Mouse (Mus musculus) forebrain, embryonic 11.5 days (tissue): Measurements from ENCODE around the gene Asxl1. TPM values are rescaled to one million over a fixed set of nuclear protein-coding genes. Genes with fewer than 3 reads are reported as not detected.

Experiments
- ATAC-seq: fragments of 200-750 bp; cut with Nextera tagmentation; replicated peaks from 2 replicates; pipeline ENCODE4 v1.8.0; 2017; ENCODE audit warnings: moderate TSS enrichment; ENCODE audit not compliant: low FRiP score
- DNase-seq: peaks from one replicate; pipeline ENCODE4 v3.0.0-alpha.2; 2017; ENCODE audit warnings: low spot score
- H3K27ac ChIP-seq: fragments of 300-500 bp; sonication (generic); 2 replicates; pipeline ENCODE4 v1.5.1; 2014; ENCODE audit warnings: low read depth, low read length
- H3K27me3 ChIP-seq: fragments of 300-500 bp; sonication (generic); 2 replicates; pipeline ENCODE4 v1.6.1; 2014; ENCODE audit warnings: mild to moderate bottlenecking, low read length, mixed read lengths; ENCODE audit not compliant: control insufficient read depth, insufficient read depth
- H3K36me3 ChIP-seq: fragments of 300-500 bp; sonication (generic); 2 replicates; pipeline ENCODE4 v1.6.1; 2014; ENCODE audit warnings: mild to moderate bottlenecking, low read length, moderate library complexity, mixed read lengths; ENCODE audit not compliant: control insufficient read depth, insufficient read depth
- H3K4me1 ChIP-seq: fragments of 300-500 bp; sonication (generic); replicated peaks from 2 replicates; pipeline ENCODE4 v1.6.1; 2014; ENCODE audit warnings: low read length, mixed read lengths; ENCODE audit not compliant: control insufficient read depth, insufficient read depth
- H3K4me2 ChIP-seq: fragments of 300-500 bp; sonication (generic); 2 replicates; pipeline ENCODE4 v1.6.1; 2014; ENCODE audit warnings: low read depth, mild to moderate bottlenecking, low read length, moderate library complexity, mixed read lengths; ENCODE audit not compliant: severe bottlenecking
- H3K4me3 ChIP-seq: fragments of 300-500 bp; sonication (generic); 2 replicates; pipeline ENCODE4 v1.5.1; 2014; ENCODE audit warnings: low read depth, low read length
- H3K9ac ChIP-seq: fragments of 300-500 bp; sonication (generic); 2 replicates; pipeline ENCODE4 v1.6.1; 2014; ENCODE audit warnings: low read length
- H3K9me3 ChIP-seq: fragments of 300-500 bp; sonication (generic); 2 replicates; pipeline ENCODE4 v1.6.1; 2016; ENCODE audit warnings: low read length, mixed read lengths; ENCODE audit not compliant: control insufficient read depth
- WGBS: fragments of 180-500 bp; shearing (Covaris S2); extraction: QIAGEN DNeasy Blood & Tissue Kit; methylation state at CpG from one replicate; pipeline ENCODE4 v1.1.7; 2014; 5-methylcytosine and 5-hydroxymethylcytosine counted together
- polyA plus RNA-seq: library from polyadenylated mRNA; unstranded; fragments of >200 nt; fragmentation: Nextera tagmentation; extraction: Ambion mirVana; gene quantifications from 2 replicates; pipeline ENCODE4 v1.2.1, GENCODE M21; 2014

Gene Asxl1
- polyA plus RNA-seq, 1 experiment from 2014 or later = 25.4 TPM

- DNase-seq = no peak
- no peaks in the 10 kb centered on the region for H3K36me3 ChIP-seq
- no peak for ATAC-seq
- H3K27ac ChIP-seq = no peak overlapping the region
- H3K4me2 ChIP-seq = no peak overlapping the region
- H3K9me3 ChIP-seq = no peaks in the 10 kb centered on the region
- H3K9ac ChIP-seq = no peak overlapping the region
- H3K4me3 ChIP-seq = no peak overlapping the region
- H3K27me3 ChIP-seq = no peaks in the 10 kb centered on the region
- H3K4me1 ChIP-seq = no peaks in the 10 kb centered on the region
- 89% methylated on average over 9 of the region's 9 CpGs for WGBS
Measured at GRCm38 (mm10) chr2:153312884-153313283, 32.7 kb upstream of the Asxl1 start.

GRCm38 (mm10) chr2:153318408-153318807 lies 27.2 kb upstream of the Asxl1 start:
- H3K9ac ChIP-seq = no peak overlapping the region

GRCm38 (mm10) chr2:153319036-153319643 lies 26.5 kb upstream of the Asxl1 start:
- H3K36me3 ChIP-seq = peaks cover 8% of the 10 kb centered on the region; the same call in 1 of the 2 replicates
- DNase-seq (no peak), ATAC-seq (no peak)
- no peak overlapping the region for H3K27ac ChIP-seq
- H3K4me2 ChIP-seq = no peak overlapping the region
- H3K4me3 ChIP-seq = no peak overlapping the region
- H3K9ac ChIP-seq = no peak overlapping the region
- H3K4me1 ChIP-seq = no peaks in the 10 kb centered on the region
- WGBS = 86% methylated on average over 8 of the region's 8 CpGs
- H3K27me3 ChIP-seq = no peaks in the 10 kb centered on the region
- H3K9me3 ChIP-seq = no peaks in the 10 kb centered on the region

More at GRCm38 (mm10) chr2:153318408-153318807, 27.2 kb upstream of the Asxl1 start:
- 96% methylated on average over 4 of the region's 4 CpGs for WGBS
- ATAC-seq = no peak
- Histone ChIP-seq H3K27me3 (no peaks in the 10 kb centered on the region), H3K4me1 (no peaks in the 10 kb centered on the region), H3K4me2 (no peak overlapping the region), H3K4me3 (no peak overlapping the region), H3K36me3 (peaks cover 8% of the 10 kb centered on the region; the same call in 1 of the 2 replicates), H3K27ac (no peak overlapping the region), H3K9me3 (no peaks in the 10 kb centered on the region)
- DNase-seq = no peak

- DNase-seq (no peak), ATAC-seq (no peak)
- Histone ChIP-seq H3K36me3 (peaks cover 3% of the 10 kb centered on the region; the same call in 1 of the 2 replicates), H3K4me2 (no peak overlapping the region), H3K4me1 (no peaks in the 10 kb centered on the region), H3K4me3 (no peak overlapping the region), H3K27ac (no peak overlapping the region), H3K9me3 (no peaks in the 10 kb centered on the region), H3K27me3 (no peaks in the 10 kb centered on the region), H3K9ac (no peak overlapping the region)
- WGBS = 90% methylated on average over 9 of the region's 9 CpGs
Measured at GRCm38 (mm10) chr2:153325706-153326376, 19.8 kb upstream of the Asxl1 start.

- H3K36me3 ChIP-seq = no peaks in the 10 kb centered on the region
- no peak overlapping the region for H3K9ac ChIP-seq
- no peak overlapping the region for H3K4me3 ChIP-seq
- WGBS = 98% methylated on average over 5 of the region's 5 CpGs
- no peak overlapping the region for H3K27ac ChIP-seq
- no peak overlapping the region for H3K4me2 ChIP-seq
- H3K4me1 ChIP-seq = no peaks in the 10 kb centered on the region
- DNase-seq = no peak
- no peaks in the 10 kb centered on the region for H3K9me3 ChIP-seq
- H3K27me3 ChIP-seq = no peaks in the 10 kb centered on the region
- ATAC-seq = no peak
Measured at GRCm38 (mm10) chr2:153332271-153332670, 13.4 kb upstream of the Asxl1 start.

GRCm38 (mm10) chr2:153332981-153333380 lies 12.6 kb upstream of the Asxl1 start:
- DNase-seq (no peak), ATAC-seq (no peak)
- no peaks in the 10 kb centered on the region for H3K27me3 ChIP-seq
- 96% methylated on average over 3 of the region's 3 CpGs for WGBS
- H3K4me3 ChIP-seq = no peak overlapping the region
- no peaks in the 10 kb centered on the region for H3K9me3 ChIP-seq
- H3K4me2 ChIP-seq = no peak overlapping the region
- H3K36me3 ChIP-seq = no peaks in the 10 kb centered on the region
- no peak overlapping the region for H3K27ac ChIP-seq
- no peak overlapping the region for H3K9ac ChIP-seq
- no peaks in the 10 kb centered on the region for H3K4me1 ChIP-seq

- DNase-seq = no peak
- Histone ChIP-seq H3K9ac (no peak overlapping the region), H3K4me1 (no peaks in the 10 kb centered on the region), H3K27me3 (no peaks in the 10 kb centered on the region), H3K36me3 (no peaks in the 10 kb centered on the region), H3K9me3 (no peaks in the 10 kb centered on the region), H3K27ac (no peak overlapping the region), H3K4me3 (no peak overlapping the region), H3K4me2 (no peak overlapping the region)
- 88% methylated on average over 6 of the region's 6 CpGs for WGBS
- ATAC-seq = no peak
Measured at GRCm38 (mm10) chr2:153333822-153334232, 11.8 kb upstream of the Asxl1 start.

- H3K27me3 ChIP-seq = no peaks in the 10 kb centered on the region
- H3K4me3 ChIP-seq = no peak overlapping the region
- DNase-seq (no peak), ATAC-seq (no peak)
- no peak overlapping the region for H3K4me2 ChIP-seq
- H3K27ac ChIP-seq = no peak overlapping the region
- whole genome bisulfite sequencing = 89% methylated on average over 3 of the region's 3 CpGs
- H3K9me3 ChIP-seq = no peaks in the 10 kb centered on the region
- no peaks in the 10 kb centered on the region for H3K36me3 ChIP-seq
- no peaks in the 10 kb centered on the region for H3K4me1 ChIP-seq
- H3K9ac ChIP-seq = no peak overlapping the region
Measured at GRCm38 (mm10) chr2:153334281-153334680, 11.3 kb upstream of the Asxl1 start.

GRCm38 (mm10) chr2:153336117-153336516 lies 9.5 kb upstream of the Asxl1 start:
- no peak overlapping the region for H3K27ac ChIP-seq
- no peak overlapping the region for H3K4me2 ChIP-seq
- ATAC-seq = no peak
- H3K9me3 ChIP-seq = no peaks in the 10 kb centered on the region
- WGBS = 85% methylated on average over 2 of the region's 2 CpGs
- H3K27me3 ChIP-seq = no peaks in the 10 kb centered on the region
- no peak overlapping the region for H3K9ac ChIP-seq
- H3K4me3 ChIP-seq = no peak overlapping the region
- no peak for DNase-seq
- no peaks in the 10 kb centered on the region for H3K4me1 ChIP-seq
- no peaks in the 10 kb centered on the region for H3K36me3 ChIP-seq
